Mouse (Mus musculus) lung, postnatal 36 days (tissue): ENCODE measurements around the gene Clec2g.
A peak's percentile ranks its signal among the peaks of the same experiment; 100 is the strongest.
"Not testable (repeated sequence)": the region's sequence is repeated elsewhere in the genome, so short reads cannot be mapped to it uniquely, and the experiment has no call there.

Experiments
- DNase-seq: peaks from one replicate; pipeline ENCODE4 v3.0.0; 2022; ENCODE audit warnings: mixed read lengths

The Clec2g gene

GRCm38 (mm10) chr6:128972156-128972555, 38.0 kb downstream of the Clec2g start:
- DNase-seq = no peak

- DNase-seq = no peak
Measured at GRCm38 (mm10) chr6:128972687-128973438, 38.7 kb downstream of the Clec2g start.

- no peak for DNase-seq
Measured at GRCm38 (mm10) chr6:128973439-128973697, 39.2 kb downstream of the Clec2g start.

- not testable (repeated sequence) for DNase-seq
Measured at GRCm38 (mm10) chr6:128974850-128975249, 40.7 kb downstream of the Clec2g start.

- DNase-seq = no peak
Measured at GRCm38 (mm10) chr6:128976194-128976593, 42.0 kb downstream of the Clec2g start.

GRCm38 (mm10) chr6:128981951-128982541, 47.9 kb downstream of the Clec2g start:
- DNase-seq = not testable (repeated sequence)

- no peak for DNase-seq
Measured at GRCm38 (mm10) chr6:128992337-128992736, 58.2 kb downstream of the Clec2g start.

GRCm38 (mm10) chr6:128992753-128993152, 58.6 kb downstream of the Clec2g start:
- DNase-seq = peak; percentile 44

GRCm38 (mm10) chr6:128993221-128993620, 59.0 kb downstream of the Clec2g start:
- DNase-seq = no peak

GRCm38 (mm10) chr6:128994336-128994735, 60.2 kb downstream of the Clec2g start:
- DNase-seq = no peak

- no peak for DNase-seq
Measured at GRCm38 (mm10) chr6:128994742-128995141, 60.6 kb downstream of the Clec2g start.

- no peak for DNase-seq
Measured at GRCm38 (mm10) chr6:128995250-128996053, 61.3 kb downstream of the Clec2g start.

GRCm38 (mm10) chr6:128996054-128996767, 62.0 kb downstream of the Clec2g start:
- DNase-seq = no peak

GRCm38 (mm10) chr6:128996768-128997442, 62.7 kb downstream of the Clec2g start:
- no peak for DNase-seq

- no peak for DNase-seq
Measured at GRCm38 (mm10) chr6:129001392-129001791, 67.2 kb downstream of the Clec2g start.

- no peak for DNase-seq
Measured at GRCm38 (mm10) chr6:129008552-129008951, 74.4 kb downstream of the Clec2g start.

- DNase-seq = not testable (repeated sequence)
Measured at GRCm38 (mm10) chr6:129009846-129010504, 75.8 kb downstream of the Clec2g start.

GRCm38 (mm10) chr6:129010505-129010873, 76.3 kb downstream of the Clec2g start:
- no peak for DNase-seq

- not testable (repeated sequence) for DNase-seq
Measured at GRCm38 (mm10) chr6:129012012-129012411, 77.8 kb downstream of the Clec2g start.

- no peak for DNase-seq
Measured at GRCm38 (mm10) chr6:129012966-129013365, 78.8 kb downstream of the Clec2g start.

GRCm38 (mm10) chr6:129013762-129014276, 79.6 kb downstream of the Clec2g start:
- no peak for DNase-seq

- DNase-seq = no peak
Measured at GRCm38 (mm10) chr6:129014399-129014798, 80.2 kb downstream of the Clec2g start.
